Mouse (Mus musculus) myocyte (in vitro differentiated cells): Measurements from ENCODE around the gene Igfbp6. TPM values are rescaled to one million over a fixed set of nuclear protein-coding genes. Genes with fewer than 3 reads are reported as not detected.

Experiments used
- H3K27me3 ChIP-seq: one replicate; pipeline ENCODE4 v1.6.1; 2011; ENCODE audit not compliant: control insufficient read depth, insufficient read depth, insufficient read length
- H3K36me3 ChIP-seq: one replicate; pipeline ENCODE4 v1.6.1; 2011; ENCODE audit not compliant: control insufficient read depth, insufficient read depth
- H3K4me2 ChIP-seq: one replicate; pipeline ENCODE4 v1.6.1; 2011; ENCODE audit warnings: low read depth, control low read depth
- H3K4me3 ChIP-seq: one replicate; pipeline ENCODE4 v1.5.1; 2011; ENCODE audit warnings: mild to moderate bottlenecking, control low read depth, moderate library complexity
- H3K79me2 ChIP-seq: one replicate; pipeline ENCODE4 v1.6.1; 2011; ENCODE audit not compliant: control insufficient read depth, insufficient read depth
- H3ac ChIP-seq: one replicate; pipeline ENCODE4 v1.6.1; 2011; ENCODE audit not compliant: control insufficient read depth, insufficient read length
- CEBPB ChIP-seq: IDR thresholded peaks from 2 replicates; pipeline ENCODE4 v1.6.1; 2011; ENCODE audit warnings: mild to moderate bottlenecking, moderate library complexity; ENCODE audit not compliant: poor library complexity, insufficient read depth, severe bottlenecking
- E2F4 ChIP-seq: IDR thresholded peaks from one replicate; pipeline ENCODE4 v1.6.1; 2011; ENCODE audit warnings: mild to moderate bottlenecking, control low read depth, moderate library complexity; ENCODE audit not compliant: insufficient read depth
- MAX ChIP-seq: IDR thresholded peaks from one replicate; pipeline ENCODE4 v1.6.1; 2011; ENCODE audit warnings: low read depth, mild to moderate bottlenecking, control low read depth
- MYOD1 ChIP-seq, 3 experiments: IDR thresholded peaks; one replicate each; pipeline ENCODE4 v1.6.1; 2011; ENCODE audit warnings: control low read depth in 2 of 3, low read depth in 2 of 3, mild to moderate bottlenecking in 2 of 3, moderate library complexity in 1 of 3; ENCODE audit not compliant: insufficient read length in 2 of 3, control insufficient read depth in 1 of 3
- MYOG ChIP-seq, 3 experiments: IDR thresholded peaks; one replicate each; pipeline ENCODE4 v1.6.1; 2011; ENCODE audit warnings: control low read depth in 2 of 3, low read depth in 2 of 3, mild to moderate bottlenecking in 2 of 3; ENCODE audit not compliant: insufficient read length in 2 of 3, control insufficient read depth in 1 of 3, insufficient read depth in 1 of 3
- POLR2A ChIP-seq: IDR thresholded peaks from one replicate; pipeline ENCODE4 v1.6.1; 2011; ENCODE audit warnings: low read depth, mild to moderate bottlenecking, control low read depth, moderate library complexity; ENCODE audit not compliant: insufficient read length
- POLR2AphosphoS2 ChIP-seq: IDR thresholded peaks from one replicate; pipeline ENCODE4 v1.6.1; 2011; ENCODE audit warnings: low read depth, control low read depth; ENCODE audit not compliant: insufficient read length
- REST ChIP-seq: IDR thresholded peaks from one replicate; pipeline ENCODE4 v1.6.1; 2011; ENCODE audit warnings: mild to moderate bottlenecking, control low read depth, moderate library complexity; ENCODE audit not compliant: insufficient read depth, insufficient read length
- SRF ChIP-seq: IDR thresholded peaks from one replicate; pipeline ENCODE4 v1.6.1; 2011; ENCODE audit warnings: low read depth; ENCODE audit not compliant: control insufficient read depth, insufficient read length
- TCF12 ChIP-seq: IDR thresholded peaks from one replicate; pipeline ENCODE4 v1.6.1; 2011; ENCODE audit warnings: mild to moderate bottlenecking, control low read depth; ENCODE audit not compliant: poor library complexity, insufficient read depth, severe bottlenecking
- TCF3 ChIP-seq: IDR thresholded peaks from one replicate; pipeline ENCODE4 v1.6.1; 2011; ENCODE audit warnings: low read depth, control low read depth; ENCODE audit not compliant: insufficient read length
- USF1 ChIP-seq: IDR thresholded peaks from one replicate; pipeline ENCODE4 v1.6.1; 2011; ENCODE audit warnings: low read depth, mild to moderate bottlenecking, control low read depth, moderate library complexity
- polyA plus RNA-seq: library from polyadenylated mRNA; unstranded; fragments of >200 nt; fragmentation: generic; extraction: Trizol; gene quantifications from one replicate; pipeline ENCODE4 v1.2.1, GENCODE M21; 2012; ENCODE audit warnings: missing spikeins

Igfbp6 gene
- polyA plus RNA-seq, 1 experiment: 182 TPM

GRCm38 (mm10) chr15:102144726-102145125 lies 564 bp downstream of the Igfbp6 start:
- peak overlapping the region; percentile 59 for H3K4me3 ChIP-seq
- peaks cover 5% of the 10 kb centered on the region for H3K79me2 ChIP-seq
- peaks cover 3% of the 10 kb centered on the region for H3K36me3 ChIP-seq
- no peak for TF ChIP-seq SRF
- no peak for TF ChIP-seq POLR2AphosphoS2
- TF ChIP-seq CEBPB: no peak
- no peak for TF ChIP-seq TCF12
- no peak for TF ChIP-seq MYOG (IDR thresholded peaks at IDR 0.05; ENCODE audit: control insufficient read depth in 1 of 3, insufficient read depth in 1 of 3, insufficient read length in 2 of 3, low read depth in 2 of 3)
- TF ChIP-seq POLR2A: no peak
- TF ChIP-seq USF1: no peak
- no peak for TF ChIP-seq MYOD1 (IDR thresholded peaks at IDR 0.05; ENCODE audit: control insufficient read depth in 1 of 3, insufficient read length in 2 of 3, low read depth in 2 of 3)
- TF ChIP-seq E2F4: no peak
- no peak for TF ChIP-seq TCF3
- peak overlapping the region; percentile 89 for H3K4me2 ChIP-seq
- peak overlapping the region; percentile 66 for H3ac ChIP-seq
- no peaks in the 10 kb centered on the region for H3K27me3 ChIP-seq

DNA sequence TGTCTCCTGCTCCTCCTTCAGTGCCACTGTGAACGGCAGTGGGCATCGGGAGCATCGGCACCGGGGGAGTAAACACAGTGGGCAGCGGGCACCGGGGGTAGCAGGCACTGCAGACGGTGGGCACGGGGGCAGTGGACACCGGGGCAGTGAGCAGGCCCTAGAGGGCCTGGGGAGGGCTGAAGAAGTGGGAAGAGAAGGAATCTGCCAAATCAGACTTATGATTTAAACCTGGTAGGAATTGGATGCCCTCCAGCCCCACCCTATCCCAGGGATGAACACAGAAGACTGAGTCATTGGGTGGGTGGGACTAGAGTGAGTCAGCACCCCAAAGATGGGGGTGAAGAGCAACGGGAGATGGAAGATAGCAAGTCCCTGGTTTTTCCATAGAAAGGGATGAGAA lies 1.2 kb downstream of the Igfbp6 start:
- peak overlapping the region; percentile 59 for H3K4me3 ChIP-seq
- H3K27me3 ChIP-seq: no peaks in the 10 kb centered on the region
- peak overlapping the region; percentile 89 for H3K4me2 ChIP-seq
- H3K36me3 ChIP-seq: peaks cover 8% of the 10 kb centered on the region
- H3ac ChIP-seq: peak overlapping the region; percentile 66
- no peak for TF ChIP-seq TCF12
- TF ChIP-seq SRF: no peak
- TF ChIP-seq TCF3: no peak
- no peak for TF ChIP-seq CEBPB
- no peak for TF ChIP-seq MAX
- TF ChIP-seq REST: no peak
- TF ChIP-seq POLR2AphosphoS2: peak; percentile 83
- peak; percentile 78 for TF ChIP-seq POLR2A
- H3K79me2 ChIP-seq: peaks cover 5% of the 10 kb centered on the region

- H3K27me3 ChIP-seq: no peaks in the 10 kb centered on the region
- peak overlapping the region; percentile 89 for H3K4me2 ChIP-seq
- no peak for TF ChIP-seq MYOG (IDR thresholded peaks at IDR 0.05; ENCODE audit: control insufficient read depth in 1 of 3, insufficient read depth in 1 of 3, insufficient read length in 2 of 3, low read depth in 2 of 3)
- no peak for TF ChIP-seq CEBPB
- TF ChIP-seq USF1: no peak
- TF ChIP-seq TCF3: no peak
- no peak for TF ChIP-seq MAX
- no peak for TF ChIP-seq POLR2AphosphoS2
- no peak for TF ChIP-seq SRF
- no peak for TF ChIP-seq TCF12
- TF ChIP-seq POLR2A: no peak
- no peak for TF ChIP-seq MYOD1 (IDR thresholded peaks at IDR 0.05; ENCODE audit: control insufficient read depth in 1 of 3, insufficient read length in 2 of 3, low read depth in 2 of 3)
- no peak for TF ChIP-seq REST
- no peak for TF ChIP-seq E2F4
- H3ac ChIP-seq: peak overlapping the region; percentile 66
- H3K36me3 ChIP-seq: peaks cover 8% of the 10 kb centered on the region
- H3K4me3 ChIP-seq: peak overlapping the region; percentile 59
- H3K79me2 ChIP-seq: peaks cover 5% of the 10 kb centered on the region
Observed at GRCm38 (mm10) chr15:102146089-102146488, 1.9 kb downstream of the Igfbp6 start.

- H3K79me2 ChIP-seq: peaks cover 5% of the 10 kb centered on the region
- no peak for TF ChIP-seq POLR2AphosphoS2
- H3K4me3 ChIP-seq: no peak overlapping the region
- H3K4me2 ChIP-seq: peak overlapping the region; percentile 63
- H3K36me3 ChIP-seq: peaks cover 8% of the 10 kb centered on the region
- no peak overlapping the region for H3ac ChIP-seq
- no peaks in the 10 kb centered on the region for H3K27me3 ChIP-seq
Observed at GRCm38 (mm10) chr15:102146882-102147281, 2.7 kb downstream of the Igfbp6 start.

- no peaks in the 10 kb centered on the region for H3K27me3 ChIP-seq
- peaks cover 8% of the 10 kb centered on the region for H3K36me3 ChIP-seq
- H3K79me2 ChIP-seq: peaks cover 5% of the 10 kb centered on the region
- H3K4me2 ChIP-seq: peak overlapping the region; percentile 63
- no peak overlapping the region for H3K4me3 ChIP-seq
- TF ChIP-seq POLR2A (no peak), MAX (no peak), MYOD1 (IDR thresholded peaks at IDR 0.05; ENCODE audit: control insufficient read depth in 1 of 3, insufficient read length in 2 of 3, low read depth in 2 of 3) (no peak), SRF (no peak), USF1 (no peak), E2F4 (no peak), MYOG (IDR thresholded peaks at IDR 0.05; ENCODE audit: control insufficient read depth in 1 of 3, insufficient read depth in 1 of 3, insufficient read length in 2 of 3, low read depth in 2 of 3) (no peak), CEBPB (no peak), TCF3 (no peak), TCF12 (no peak), POLR2AphosphoS2 (no peak), REST (no peak)
- no peak overlapping the region for H3ac ChIP-seq
Observed at GRCm38 (mm10) chr15:102147674-102148402, 3.7 kb downstream of the Igfbp6 start.
